Mouse (Mus musculus): ENCODE results near the gene Amh.

Gene Amh

DNA sequence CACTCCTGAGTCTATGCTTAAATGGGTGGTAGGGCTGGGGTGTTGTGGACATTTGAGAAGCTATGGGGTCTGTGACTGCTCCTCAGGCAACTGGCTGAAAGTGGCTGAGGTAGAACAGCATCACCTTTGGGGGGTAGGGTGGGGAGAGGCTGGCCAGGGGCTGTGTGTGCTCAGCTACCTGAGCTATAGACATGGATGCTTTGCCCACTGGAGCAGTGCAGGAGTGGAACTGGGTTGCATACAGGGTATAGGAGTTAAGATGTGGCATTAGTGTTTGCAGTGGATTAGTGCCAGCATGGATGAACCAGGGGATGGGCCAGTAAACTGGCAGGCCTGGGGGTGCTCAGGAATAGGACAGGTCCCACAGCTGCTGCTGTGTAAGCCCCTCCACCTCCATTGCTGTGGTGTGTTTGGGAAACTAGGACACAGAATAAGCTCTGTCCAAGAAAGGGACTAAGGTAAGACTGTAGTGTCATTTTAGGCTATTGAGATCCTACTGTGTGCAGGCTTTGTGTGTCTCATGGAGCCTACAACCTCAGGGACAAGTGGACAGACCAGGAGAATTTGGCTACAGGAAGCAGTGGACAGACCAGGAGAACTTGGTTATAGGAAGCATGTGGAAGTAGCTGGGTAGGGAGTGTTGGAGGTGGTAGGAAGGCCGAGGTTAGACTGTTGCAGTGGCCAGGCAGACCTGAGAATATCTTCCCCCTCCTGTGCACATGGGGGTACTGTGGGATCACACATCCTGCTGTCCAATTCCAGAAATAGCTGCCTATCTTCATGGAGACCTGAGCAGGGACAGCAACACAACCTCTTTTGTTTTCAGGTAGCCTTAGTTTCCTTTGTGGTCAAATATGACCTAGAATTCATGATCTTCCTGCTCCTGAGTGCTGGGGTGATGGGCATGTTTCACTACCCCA lies 24.6 kb downstream of the Amh start:
- DNase-seq, result peak; percentile 21 to 25

DNA sequence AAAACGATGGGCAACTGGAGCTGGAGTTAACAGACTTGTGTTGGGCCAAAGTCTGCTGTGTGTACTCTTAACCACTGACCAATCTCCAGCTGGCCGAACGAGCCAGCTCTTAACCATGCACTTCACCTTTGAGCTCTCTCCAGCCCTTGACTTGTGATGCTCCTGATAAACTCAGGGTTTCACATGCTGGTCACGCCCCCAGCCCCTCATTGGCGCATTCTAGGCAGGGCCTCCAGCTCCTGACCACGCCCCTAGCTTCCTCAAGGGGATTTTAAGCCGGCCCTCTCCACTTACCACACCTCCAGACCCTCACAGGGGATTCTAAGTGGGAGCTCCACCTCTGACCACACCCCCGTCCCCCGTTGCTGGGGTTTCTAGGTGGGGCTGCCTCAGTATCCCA lies 26.1 kb downstream of the Amh start:
- DNase-seq, result peak; percentile 27 to 43

DNA sequence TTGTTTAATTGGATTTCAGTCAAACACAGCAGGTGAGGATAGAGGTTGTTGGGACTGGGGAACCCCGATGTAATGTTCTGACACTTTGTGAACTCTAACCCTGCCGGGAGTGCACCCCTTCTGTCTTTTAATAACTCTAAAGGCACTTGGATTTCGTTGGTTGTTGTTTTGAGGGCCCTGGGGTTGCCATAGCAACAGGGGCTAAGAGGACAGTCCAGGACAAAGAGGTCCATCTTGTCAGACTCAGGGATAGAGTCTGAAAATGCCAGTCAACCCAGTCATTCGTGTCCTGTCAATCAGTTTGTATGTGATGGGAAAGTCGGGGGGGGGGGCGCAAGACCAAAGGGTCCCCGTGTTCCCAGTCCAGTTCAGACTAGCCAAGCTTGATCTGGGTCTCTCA lies 27.8 kb downstream of the Amh start:
- no peak for DNase-seq

DNA sequence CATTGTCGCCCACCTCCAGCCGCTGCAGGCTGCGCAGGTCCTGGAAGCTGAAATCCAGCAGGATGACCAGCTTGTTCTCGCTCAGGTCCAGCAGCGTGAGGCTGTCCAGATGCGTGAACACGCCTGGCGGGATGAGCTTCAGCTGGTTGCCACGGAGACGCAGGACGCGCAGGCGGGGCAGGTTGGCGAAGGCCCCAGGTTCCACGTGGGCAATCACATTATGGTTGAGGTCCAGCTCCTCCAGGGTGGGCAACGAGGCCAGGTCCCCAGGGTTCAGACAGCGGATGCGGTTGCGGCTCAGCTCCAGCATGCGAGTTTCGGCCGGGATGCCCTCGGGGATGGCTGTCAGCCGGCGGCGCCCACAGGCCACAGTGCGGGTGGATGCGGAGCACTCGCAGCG lies 30.6 kb downstream of the Amh start:
- peak; percentile 44 to 50 for DNase-seq

DNA sequence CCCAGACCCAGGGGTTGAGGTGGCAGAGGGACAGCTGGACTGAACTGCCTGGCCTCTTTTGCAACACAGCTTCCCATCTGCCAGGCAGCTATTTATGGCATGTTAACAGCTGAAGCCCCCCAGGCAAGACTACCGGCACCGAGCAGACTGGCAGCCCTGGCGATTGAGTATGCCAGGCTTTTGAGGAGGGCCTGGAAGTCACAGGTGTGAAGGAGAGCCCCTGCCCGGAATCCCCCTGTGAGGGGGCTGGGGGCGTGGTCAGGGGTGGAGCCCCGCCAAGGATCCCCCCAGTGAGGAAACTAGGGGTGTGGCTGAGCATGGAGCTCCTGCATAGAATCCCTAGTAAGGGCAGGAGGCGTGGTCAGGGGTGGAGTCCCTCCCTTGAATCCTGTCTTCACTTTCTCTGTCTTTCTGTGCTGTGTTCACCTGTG lies 31.9 kb downstream of the Amh start:
- peak; percentile 64 to 71 for DNase-seq

DNA sequence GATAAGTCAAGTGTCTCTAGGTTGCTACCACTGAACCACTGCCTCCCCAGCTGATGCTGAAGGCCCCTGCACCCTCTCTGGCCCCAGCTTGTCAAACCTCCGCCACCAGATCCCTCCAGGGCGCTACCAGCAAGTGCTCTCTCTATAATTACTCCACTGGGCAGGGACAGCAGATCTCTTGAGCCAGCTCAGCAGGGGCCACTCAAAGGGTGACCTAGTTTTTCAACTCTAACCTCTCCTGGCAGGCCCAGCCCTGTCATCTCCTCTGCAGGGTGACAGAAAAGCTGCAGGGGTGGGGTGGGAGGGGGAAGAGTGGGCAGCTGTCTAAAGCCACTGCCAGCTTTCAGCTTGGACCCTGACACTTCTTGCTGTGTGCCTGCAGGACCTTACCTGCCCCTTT lies 32.8 kb downstream of the Amh start:
- peak; percentile 76 to 78 for DNase-seq

DNA sequence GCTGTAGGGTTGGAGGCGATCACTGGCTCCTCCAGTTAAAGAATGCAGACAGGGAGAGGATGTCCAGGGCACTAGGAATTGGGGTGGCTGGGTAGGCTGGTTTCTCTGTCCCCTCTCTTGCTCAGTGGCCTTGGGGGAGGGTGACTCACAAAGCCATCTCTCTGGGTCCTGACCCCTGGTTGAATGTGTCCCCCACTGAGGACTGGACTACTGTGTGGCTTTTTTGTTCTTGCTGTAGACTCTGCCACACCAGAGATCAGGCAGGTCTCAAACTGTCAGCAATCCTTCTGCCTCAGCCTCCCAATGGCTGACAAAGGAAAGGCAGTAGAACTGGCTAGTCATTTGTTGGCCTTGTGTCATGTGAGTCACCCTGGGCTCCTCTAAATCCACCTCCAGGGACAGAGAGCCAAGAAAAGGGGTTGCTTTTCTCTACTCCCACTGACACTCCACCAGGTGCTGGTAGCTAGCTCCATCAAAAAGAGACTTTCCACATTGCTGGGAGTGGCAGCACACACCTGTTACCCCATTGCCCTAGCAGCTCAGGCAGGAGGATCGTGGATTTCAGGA lies 33.4 kb downstream of the Amh start:
- DNase-seq, result peak in 1 of 2 experiments; percentile 50

DNA sequence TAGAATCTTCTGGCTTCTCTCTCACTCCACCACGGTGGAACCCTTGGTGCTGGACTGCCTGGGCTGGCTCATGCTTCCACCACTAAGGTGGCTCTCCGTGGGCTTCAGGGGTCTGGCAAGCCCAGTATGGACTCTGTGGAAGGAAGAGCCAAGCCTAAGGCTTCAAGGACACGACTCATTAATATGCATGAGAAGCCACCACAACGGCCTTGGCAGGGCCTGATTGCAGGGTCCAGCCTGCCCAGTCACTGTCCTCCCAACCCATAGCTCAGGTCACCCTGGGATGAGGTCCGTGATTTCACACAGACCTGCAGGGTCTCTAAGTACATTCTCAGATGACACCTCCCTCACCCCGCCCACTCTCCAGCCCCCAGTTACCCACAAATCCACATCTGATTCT lies 34.8 kb downstream of the Amh start:
- peak in 1 of 2 experiments; percentile 22 for DNase-seq

DNA sequence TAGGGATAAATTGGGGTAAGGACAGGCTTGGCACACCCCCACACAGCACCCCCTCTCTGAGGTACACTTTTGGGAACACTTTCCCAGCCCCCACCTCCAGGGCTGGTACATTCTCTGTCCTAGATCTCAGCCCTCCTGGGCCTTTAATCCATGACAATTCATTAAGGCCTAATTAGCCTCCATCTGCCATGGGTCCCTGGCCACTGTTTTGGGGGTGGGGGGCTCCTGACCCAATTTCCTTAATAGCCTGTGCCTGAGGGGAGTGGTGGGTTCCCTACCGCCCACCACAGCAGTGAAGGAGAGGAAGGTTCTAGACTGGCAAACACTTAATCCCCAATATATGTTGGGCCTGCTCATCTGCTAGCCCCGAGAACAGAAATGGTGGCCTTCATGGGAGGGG lies 36.6 kb downstream of the Amh start:
- DNase-seq, result no peak

DNA sequence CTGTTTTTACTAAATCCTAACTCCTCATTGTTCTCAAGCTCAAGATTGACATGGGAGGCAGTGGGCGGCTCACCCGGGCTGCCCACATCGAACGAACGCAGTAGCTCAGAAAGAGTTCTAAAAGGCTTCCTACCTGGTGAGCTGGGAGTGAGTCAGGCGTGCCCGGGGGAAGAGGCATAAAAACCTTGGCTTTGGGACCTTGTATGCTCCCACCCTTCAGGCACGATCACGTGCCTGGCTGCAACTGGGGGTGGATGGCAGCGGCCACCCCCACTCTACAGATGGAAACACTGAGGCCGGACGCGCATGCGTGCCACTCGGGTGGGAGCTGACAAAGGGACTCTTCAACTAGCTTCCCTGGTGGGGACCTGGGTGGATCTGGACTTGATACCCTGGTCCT lies 37.3 kb downstream of the Amh start:
- no peak for DNase-seq

DNA sequence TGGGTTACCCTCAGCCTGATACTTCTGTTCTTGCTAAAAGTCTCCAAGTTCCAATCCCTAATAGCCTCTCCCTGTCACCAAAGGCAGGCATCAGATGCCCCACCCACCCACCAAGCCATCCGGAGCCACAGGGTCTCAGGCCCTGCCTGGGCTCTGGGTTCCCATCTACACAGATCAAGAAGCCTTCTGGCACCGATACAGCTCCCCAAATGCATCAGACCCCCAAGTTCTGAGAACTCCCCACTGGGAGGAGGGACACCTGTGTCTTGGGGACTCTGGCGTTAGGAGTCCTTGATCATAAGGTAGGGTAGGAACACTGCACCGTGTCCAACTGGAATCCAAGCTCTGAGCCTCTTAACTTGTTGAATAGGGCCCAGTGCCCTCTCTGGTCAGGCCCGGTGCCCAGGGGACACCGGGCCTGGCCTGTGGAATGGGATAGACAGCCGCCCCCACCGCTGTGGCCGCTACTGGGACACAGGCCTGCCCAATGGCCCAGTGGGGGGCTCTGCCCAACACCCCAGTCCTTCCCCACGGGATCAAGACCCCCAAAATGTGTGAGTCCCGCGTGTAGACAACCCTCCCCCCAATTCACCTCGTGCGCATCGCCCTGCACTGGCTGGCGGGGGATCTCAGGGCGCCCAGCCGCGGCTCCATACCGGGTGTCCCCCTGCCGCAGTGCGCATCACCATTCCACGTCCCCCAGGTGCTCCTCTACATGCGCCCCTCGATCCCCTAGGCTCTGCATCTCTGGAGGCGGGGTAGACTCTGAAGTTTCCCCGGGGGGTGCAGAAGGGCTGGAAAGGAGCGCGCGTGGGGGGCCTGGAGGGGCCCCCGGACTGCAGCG lies 38.3 kb downstream of the Amh start:
- peak; percentile 52 to 59 for DNase-seq

DNA sequence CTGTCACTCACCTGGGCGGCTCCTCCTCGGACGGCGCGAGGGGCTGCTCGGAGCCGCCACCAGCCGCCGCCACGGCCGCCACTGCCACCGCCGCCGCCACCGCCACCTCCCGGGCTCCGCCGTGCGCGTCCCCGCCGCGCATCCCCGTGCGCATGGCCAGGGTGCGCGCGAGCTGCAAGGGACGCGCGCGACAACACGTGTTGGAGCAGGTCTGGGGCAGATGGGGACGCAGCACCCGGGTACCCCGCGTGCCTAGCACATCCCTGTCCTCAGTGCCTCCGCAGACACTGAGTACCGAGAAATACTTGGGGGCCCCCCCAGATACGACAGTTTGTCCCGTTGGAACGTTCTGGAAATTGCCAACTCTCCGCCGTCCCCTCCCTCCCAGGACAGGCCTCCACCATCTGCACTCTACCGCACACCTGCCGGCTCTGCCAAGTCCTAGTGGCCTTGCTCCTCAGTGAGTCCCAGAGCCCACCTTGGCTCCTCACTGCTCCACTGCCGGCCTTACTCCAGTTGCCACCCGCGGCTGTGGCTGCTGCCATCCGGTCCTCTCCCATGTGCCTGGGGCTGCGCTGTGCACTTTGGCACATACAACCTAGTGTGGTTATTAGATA lies 39.0 kb downstream of the Amh start, which contains the start of gene Lingo3:
TSS of gene Lingo3 (minus strand) at position 109 of the 617 bp plus-strand sequence.
- DNase-seq, result peak; percentile 88 to 92

DNA sequence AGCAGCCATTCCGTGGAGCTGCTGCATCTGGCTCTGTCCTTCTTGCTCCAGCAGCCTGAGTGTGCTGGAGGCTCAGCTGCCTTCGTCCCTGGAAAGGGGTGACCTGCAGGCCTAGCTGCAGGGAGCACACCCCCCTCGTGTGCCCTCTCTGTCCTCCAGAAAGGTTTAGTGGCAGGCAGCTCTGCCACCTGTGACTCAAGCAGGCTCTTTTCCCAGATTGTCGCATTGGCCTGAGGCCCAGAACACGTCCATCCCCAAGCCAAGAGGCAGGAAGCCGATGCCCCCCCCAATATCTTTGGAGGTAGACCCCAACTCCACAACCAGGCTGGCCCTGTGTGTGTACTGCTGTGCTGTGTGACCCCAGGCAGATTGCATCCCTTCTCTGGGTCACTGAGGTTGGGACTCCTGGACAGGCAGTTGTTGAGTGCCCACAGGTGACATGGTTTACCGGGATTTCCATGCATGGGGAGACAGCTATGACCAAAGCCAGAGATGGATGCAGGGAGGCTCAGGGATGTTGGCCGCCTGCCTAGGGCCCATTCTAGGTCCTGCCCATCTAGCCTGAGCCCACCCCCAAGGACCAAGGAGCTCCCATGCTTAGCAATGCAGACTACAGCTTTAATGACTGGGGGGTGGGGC lies 40.1 kb downstream of the Amh start:
- DNase-seq, result peak; percentile 48 to 64

DNA sequence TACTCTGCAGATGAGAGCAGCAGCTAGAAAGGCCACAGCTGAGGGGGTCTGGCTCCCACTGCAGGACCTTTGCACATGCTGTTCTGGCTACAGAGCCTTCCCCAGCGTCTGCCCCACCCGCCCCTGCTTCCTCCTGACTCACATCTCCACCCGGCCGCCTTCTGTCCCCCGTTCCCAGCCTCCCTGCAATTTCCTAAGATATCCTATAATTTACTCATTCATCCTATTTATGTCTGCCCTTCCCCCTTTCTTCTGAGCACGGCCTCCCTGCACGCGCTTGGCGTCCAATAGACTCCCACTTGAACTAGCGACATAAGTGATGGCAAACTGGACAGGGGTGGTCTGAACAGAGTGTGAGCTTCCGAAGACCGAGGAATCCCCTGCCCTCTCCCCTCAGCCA lies 40.7 kb downstream of the Amh start:
- no peak for DNase-seq

DNA sequence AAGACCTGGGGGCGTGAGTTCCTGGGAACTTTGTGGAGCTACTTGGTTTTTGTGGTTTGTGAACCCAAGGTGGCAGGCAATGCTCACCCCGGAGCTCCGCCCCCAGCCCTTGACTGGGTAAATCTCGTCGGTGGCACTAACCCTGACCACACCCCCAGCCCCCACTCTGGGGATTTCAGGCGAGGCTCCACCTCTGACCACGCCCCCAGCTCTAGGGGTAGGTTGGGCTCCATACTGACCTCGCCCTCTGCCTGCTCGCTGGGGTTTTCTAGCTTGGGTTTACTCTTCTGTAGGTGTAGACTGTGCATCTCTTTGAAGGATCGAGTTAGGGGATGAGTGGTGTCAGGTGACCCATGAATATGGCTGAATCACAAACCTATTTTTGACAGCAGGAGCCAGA lies 43.5 kb downstream of the Amh start:
- no peak for DNase-seq

DNA sequence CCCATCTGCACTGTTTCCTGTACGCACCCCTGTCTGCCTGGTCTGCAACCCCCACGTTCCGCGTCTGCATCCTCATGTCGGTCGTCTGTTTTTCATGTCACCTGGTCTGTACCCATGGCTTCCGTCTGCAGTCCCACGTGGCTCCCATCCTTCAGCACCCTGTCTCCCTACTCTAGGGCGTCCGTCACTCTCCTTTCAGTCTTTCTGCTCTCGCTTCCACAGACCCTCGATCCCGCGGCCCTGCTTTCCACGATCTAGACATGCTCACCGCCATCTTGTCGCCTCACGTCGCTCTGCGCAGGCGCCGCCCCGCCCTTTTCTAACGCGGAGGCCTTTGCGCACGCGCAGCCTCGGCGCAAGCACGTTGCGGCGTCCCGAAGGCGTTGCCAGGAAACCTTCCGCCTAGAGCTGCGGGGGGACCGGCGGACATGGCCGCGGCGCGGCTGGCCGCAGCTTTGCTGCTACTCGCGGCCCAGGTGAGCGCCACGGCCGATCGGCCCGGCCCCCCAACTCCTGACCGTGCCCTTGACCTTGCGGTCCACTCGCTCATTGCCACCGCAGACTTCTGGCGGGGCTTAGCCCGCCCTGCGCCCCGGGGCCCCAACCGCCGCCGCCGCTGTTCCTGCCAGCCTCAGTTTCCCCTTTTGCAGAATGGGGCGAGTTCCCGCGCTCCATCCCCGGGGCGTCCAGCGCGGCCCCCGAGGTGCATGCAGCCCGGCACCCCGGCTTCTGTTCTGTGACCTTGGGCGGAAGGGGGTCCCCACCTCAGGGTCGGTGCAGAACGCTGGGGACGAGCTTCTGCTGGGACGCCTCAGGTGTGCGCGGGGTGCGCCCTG lies 50.1 kb downstream of the Amh start, which contains the start of the genes Lsm7 and Sppl2b:
TSS of gene Lsm7 (minus strand) at position 297 of the 836 bp plus-strand sequence.
TSS of gene Sppl2b (plus strand) at position 363 of the 836 bp plus-strand sequence.
- DNase-seq, result peak; percentile 99

DNA sequence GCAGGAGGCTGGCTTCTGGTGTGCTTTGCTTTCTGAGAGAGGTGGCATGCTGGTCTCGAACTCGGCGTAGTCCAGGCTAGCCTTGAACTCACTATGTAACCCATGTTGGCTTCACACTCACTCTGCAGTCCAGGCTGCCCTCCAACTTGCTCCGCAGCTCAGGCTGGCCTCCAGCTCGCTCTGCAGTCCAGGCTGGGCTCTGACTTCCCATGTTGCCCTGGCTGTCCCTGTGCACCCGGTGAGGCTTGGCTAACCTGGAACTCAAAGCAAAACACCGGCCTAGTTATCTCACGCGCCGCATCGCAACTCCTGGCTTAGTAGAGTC lies 50.7 kb downstream of the Amh start:
- DNase-seq, result peak; percentile 72 to 79

DNA sequence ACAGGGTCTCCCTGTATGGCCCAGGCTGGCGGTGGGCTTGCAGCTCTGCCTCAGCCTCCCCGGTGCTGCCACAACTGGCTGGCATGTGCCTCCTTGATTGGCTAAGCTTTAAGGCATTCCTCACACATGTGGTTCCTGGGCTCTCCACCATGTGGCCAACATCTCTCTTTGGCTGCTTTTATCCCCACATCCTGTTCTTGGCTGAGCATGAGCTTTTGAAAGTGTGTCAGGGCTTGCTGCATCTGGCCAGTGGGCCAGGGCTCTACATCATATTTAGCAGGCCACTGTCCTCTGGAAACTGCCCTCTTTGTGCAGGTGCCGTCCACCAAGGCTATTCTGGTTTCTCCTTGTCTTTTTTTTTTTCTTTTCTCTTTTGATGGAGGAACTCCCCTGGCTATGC lies 51.2 kb downstream of the Amh start:
- DNase-seq, result no peak

DNA sequence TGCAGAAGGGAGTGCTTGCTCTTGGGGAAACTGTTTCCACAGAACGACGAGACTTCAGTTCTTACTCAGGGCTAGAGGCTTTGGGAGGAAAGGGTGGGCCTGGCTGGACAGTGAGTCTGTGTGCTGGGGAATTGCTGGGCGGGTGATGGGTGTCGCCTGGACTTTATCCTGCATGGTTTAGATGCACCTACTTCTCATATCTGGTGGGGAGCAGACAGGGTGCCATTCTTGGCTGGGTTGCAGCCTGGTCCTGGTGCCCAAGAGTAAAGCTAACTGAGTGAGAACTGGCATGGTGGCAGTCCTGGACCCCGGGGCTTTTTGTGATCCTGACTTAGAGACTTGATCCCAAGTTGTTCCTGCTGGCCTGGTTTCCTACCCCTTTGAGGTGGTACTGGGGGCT lies 51.9 kb downstream of the Amh start:
- DNase-seq, result no peak

Measured in cerebellum, postnatal 25 days (tissue).